Mouse (Mus musculus) bone marrow macrophage, adult 2 months (primary cell): ENCODE measurements at regions not wholly inside any gene's neighbourhood (a gene's known extent, or its start where the extent isn't known, plus 50 kb on each side); places are given as distances from the start of the nearest gene placed in this dataset.

Experiments used
- CTCF ChIP-seq: IDR thresholded peaks from 2 replicates; pipeline ENCODE4 v1.5.1; 2012; ENCODE audit warnings: low read depth, mild to moderate bottlenecking, low read length, moderate library complexity
- POLR2A ChIP-seq: IDR thresholded peaks from 2 replicates; pipeline ENCODE4 v1.6.1; 2012; ENCODE audit warnings: mild to moderate bottlenecking, low read depth, low read length, borderline replicate concordance

GRCm38 (mm10) chr1:13464311-13464710 is 2050.4 kb downstream of the A830018L16Rik start:
- TF ChIP-seq CTCF (no peak), POLR2A (no peak)
